Mouse (Mus musculus) stomach, embryonic 14.5 days (tissue): ENCODE results near the gene Idnk. TPM values are rescaled to one million over a fixed set of nuclear protein-coding genes. Genes with fewer than 3 reads are reported as not detected.

Source experiments
- ATAC-seq: fragments of 200-750 bp; cut with Nextera tagmentation; 2 replicates; pipeline ENCODE4 v1.8.0; 2017; ENCODE audit warnings: low read depth, moderate TSS enrichment; ENCODE audit not compliant: insufficient number of reproducible peaks, insufficient read depth, low FRiP score
- H3K27ac ChIP-seq: fragments of 300-500 bp; sonication (generic); 2 replicates; pipeline ENCODE4 v1.5.1; 2014; ENCODE audit warnings: mild to moderate bottlenecking, low read length, moderate library complexity, mixed read lengths
- H3K27me3 ChIP-seq: fragments of 300-500 bp; sonication (generic); 2 replicates; pipeline ENCODE4 v1.6.1; 2014; ENCODE audit warnings: low read length, control low read depth, mixed read lengths; ENCODE audit not compliant: control insufficient read depth, insufficient read depth
- H3K36me3 ChIP-seq: fragments of 300-500 bp; sonication (generic); 2 replicates; pipeline ENCODE4 v1.6.1; 2014; ENCODE audit warnings: mild to moderate bottlenecking, control low read depth, low read length, moderate library complexity, mixed read lengths; ENCODE audit not compliant: control insufficient read depth, insufficient read depth
- H3K4me1 ChIP-seq: fragments of 300-500 bp; sonication (generic); 2 replicates; pipeline ENCODE4 v1.6.1; 2014; ENCODE audit warnings: low read length, control low read depth, mixed read lengths; ENCODE audit not compliant: control insufficient read depth, insufficient read depth
- H3K4me2 ChIP-seq: fragments of 300-500 bp; sonication (generic); replicated peaks from 2 replicates; pipeline ENCODE4 v1.6.1; 2014; ENCODE audit warnings: low read depth, low read length, control low read depth
- H3K4me3 ChIP-seq: fragments of 300-500 bp; sonication (generic); 2 replicates; pipeline ENCODE4 v1.5.1; 2014; ENCODE audit warnings: low read depth, low read length, control low read depth
- H3K9ac ChIP-seq: fragments of 300-500 bp; sonication (generic); replicated peaks from 2 replicates; pipeline ENCODE4 v1.6.1; 2014; ENCODE audit warnings: low read depth, mild to moderate bottlenecking, control low read depth, low read length, moderate library complexity, mixed read lengths
- H3K9me3 ChIP-seq: fragments of 300-500 bp; sonication (generic); 2 replicates; pipeline ENCODE4 v1.6.1; 2016; ENCODE audit warnings: low read depth, low read length, control low read depth; ENCODE audit not compliant: control insufficient read depth
- WGBS: fragments of 180-500 bp; shearing (Covaris S2); extraction: QIAGEN DNeasy Blood & Tissue Kit; methylation state at CpG from one replicate; pipeline ENCODE4 v1.1.7; 2014; 5-methylcytosine and 5-hydroxymethylcytosine counted together
- polyA plus RNA-seq: library from polyadenylated mRNA; unstranded; fragments of >200 nt; fragmentation: Nextera tagmentation; extraction: Ambion mirVana; gene quantifications from 2 replicates; pipeline ENCODE4 v1.2.1, GENCODE M21; 2014

Gene Idnk
- polyA plus RNA-seq, 1 experiment from 2014 or later, result 38.9 TPM

DNA sequence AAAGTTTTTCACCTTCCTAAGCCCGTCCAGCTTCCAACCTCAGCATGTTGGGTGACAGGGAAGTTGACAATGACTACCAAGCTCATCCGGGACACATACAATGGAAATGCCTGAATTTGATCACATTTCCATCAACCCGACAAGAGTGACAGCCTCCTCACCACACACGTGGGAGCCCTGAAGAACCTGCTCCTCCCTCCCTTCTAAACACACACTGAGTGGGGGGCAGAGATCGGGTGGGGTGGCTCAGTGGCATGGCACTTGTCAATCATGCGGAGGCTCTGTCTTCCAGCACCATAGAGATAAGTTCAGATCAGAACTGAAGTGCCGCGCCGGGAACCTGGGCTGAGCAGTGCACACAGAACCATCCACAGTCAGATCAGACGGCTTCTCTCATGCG lies 7.0 kb upstream of the Idnk start:
- 79% methylated on average over 11 of the region's 11 CpGs for WGBS
- Histone ChIP-seq H3K27me3 (no peaks in the 10 kb centered on the region), H3K9ac (no peak overlapping the region), H3K36me3 (no peaks in the 10 kb centered on the region), H3K9me3 (no peaks in the 10 kb centered on the region), H3K27ac (no peak overlapping the region), H3K4me1 (no peaks in the 10 kb centered on the region), H3K4me2 (no peak overlapping the region), H3K4me3 (no peak overlapping the region)
- no peak for ATAC-seq

DNA sequence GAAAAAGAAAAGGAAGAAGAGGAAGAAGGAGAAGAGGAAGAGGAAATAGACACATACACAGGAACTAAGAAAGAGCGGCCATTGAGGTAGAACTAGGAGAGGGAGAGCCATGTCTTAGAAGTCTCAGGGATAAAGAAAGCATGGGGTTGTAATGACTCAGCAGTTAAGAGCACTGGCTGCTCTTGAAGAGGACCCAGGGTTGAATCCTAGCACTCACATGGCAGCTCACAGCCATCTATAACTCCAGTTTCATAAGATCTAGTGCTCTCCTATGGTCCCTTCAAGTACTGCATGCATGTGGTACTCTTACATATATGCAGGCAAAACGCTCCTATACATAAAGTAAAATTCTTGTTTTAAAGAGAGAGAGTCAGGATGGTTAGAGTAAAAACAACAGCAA lies 1.4 kb upstream of the Idnk start:
- Histone ChIP-seq H3K9me3 (0 out of 2 replicates have a peak, but pooled peaks cover 3% of the 10 kb centered on the region), H3K9ac (no peak overlapping the region), H3K36me3 (0 out of 2 replicates have a peak, but pooled peaks cover 8% of the 10 kb centered on the region), H3K4me2 (no peak overlapping the region), H3K4me1 (peaks cover 5% of the 10 kb centered on the region; the same call in 1 of the 2 replicates), H3K4me3 (no peak overlapping the region), H3K27ac (no peak overlapping the region), H3K27me3 (no peaks in the 10 kb centered on the region)
- no peak for ATAC-seq
- WGBS, result 83% methylated on average over 2 of the region's 2 CpGs

DNA sequence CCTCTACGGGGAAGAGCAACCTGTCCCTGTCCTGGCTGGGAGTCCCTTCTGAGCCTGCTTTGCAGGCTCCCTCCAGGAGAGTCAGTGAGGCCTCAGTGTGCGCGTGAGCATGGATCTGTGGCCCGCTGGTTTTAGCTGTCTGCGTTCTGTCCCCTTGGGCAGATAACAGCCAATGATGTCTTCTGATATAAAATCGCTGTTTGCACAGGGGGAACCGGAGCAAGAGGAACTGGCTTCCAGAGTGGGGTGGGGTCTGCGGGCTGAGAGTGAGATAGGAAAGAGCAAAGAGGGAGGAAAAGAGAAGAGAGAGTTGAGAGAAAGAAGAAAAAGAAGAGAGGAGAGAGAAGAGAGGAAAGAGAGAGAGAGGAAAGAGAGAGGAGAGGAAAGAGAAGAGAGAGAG lies 413 bp upstream of the Idnk start:
- 21% methylated on average over 8 of the region's 8 CpGs for WGBS
- no peak for ATAC-seq

DNA sequence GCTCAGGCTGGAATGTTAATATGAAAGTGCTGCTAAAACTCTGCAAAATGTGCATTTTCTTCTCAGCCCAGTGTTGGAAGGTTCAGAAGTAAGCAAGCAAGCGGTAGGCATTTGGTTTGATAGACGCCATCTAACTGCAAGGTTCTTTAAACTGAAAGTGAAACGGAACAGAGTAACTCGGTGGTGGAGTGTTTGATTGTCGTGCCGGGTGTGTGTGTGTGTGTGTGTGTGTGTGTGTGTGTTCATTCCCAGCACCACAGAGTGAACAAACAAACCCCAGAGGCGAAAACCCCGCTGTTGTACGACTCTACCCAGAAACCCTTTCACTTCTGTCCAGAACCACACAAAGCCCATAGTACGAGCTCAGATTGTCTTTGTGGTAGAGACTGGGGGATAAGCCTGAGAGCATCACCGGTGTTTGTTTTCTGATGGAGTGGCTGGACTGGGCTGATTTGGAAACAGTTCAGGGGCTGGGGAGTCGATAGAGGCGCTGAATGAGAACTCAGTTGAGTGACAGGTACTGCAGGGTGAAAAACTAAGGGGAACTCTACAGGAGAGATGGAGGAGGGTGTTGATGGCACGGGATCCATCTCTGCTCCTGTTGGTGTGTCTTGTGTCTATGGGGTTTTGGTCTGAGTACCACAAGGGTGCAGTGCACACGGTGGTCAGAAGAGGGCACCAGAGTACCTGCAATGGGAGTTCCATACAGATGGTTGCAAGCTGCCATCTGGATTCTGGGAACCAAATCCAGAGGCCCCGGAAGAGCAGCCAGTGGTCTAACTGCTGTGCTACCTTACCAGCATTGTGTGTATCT lies 857 bp downstream of the Idnk start:
- ATAC-seq, result peak; percentile 30
- H3K4me2 ChIP-seq, result peak overlapping the region; percentile 78
- H3K9ac ChIP-seq, result peak overlapping the region; percentile 52
- peak overlapping the region; percentile 62 for H3K4me3 ChIP-seq
- H3K4me1 ChIP-seq, result peaks cover 5% of the 10 kb centered on the region; the same call in 1 of the 2 replicates
- no peaks in the 10 kb centered on the region for H3K27me3 ChIP-seq
- peak overlapping the region; percentile 39; the same call in 1 of the 2 replicates for H3K27ac ChIP-seq
- WGBS, result 9% methylated on average over 16 of the region's 16 CpGs
- H3K9me3 ChIP-seq, result 0 out of 2 replicates have a peak, but pooled peaks cover 3% of the 10 kb centered on the region
- 0 out of 2 replicates have a peak, but pooled peaks cover 8% of the 10 kb centered on the region for H3K36me3 ChIP-seq

More for the DNA sequence above, 413 bp upstream of the Idnk start:
- Histone ChIP-seq H3K4me3 (peak overlapping the region; percentile 62), H3K4me1 (peaks cover 5% of the 10 kb centered on the region; the same call in 1 of the 2 replicates), H3K9me3 (0 out of 2 replicates have a peak, but pooled peaks cover 3% of the 10 kb centered on the region), H3K27me3 (no peaks in the 10 kb centered on the region), H3K27ac (no peak overlapping the region), H3K9ac (peak overlapping the region; percentile 52), H3K4me2 (peak overlapping the region; percentile 78), H3K36me3 (0 out of 2 replicates have a peak, but pooled peaks cover 8% of the 10 kb centered on the region)

DNA sequence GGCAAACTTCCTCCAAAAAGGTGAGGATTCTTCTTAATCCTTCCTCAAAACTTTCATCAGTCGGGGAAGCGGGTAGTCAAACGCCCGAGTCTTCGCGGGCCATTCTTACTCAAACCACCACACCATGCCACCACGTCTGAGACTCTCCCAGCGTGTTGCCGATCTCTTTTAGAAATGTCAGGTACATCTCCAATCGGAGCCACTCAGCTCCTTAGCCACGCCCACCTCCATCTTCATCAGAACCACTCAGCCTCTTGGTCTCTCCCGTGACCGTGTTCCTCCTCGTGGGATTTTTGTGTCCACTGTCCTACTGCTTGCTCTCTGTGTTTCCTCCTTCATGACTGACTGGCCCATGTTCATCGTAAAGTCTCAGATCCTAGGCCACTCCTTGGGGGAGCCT lies 3.3 kb downstream of the Idnk start:
- 0 out of 2 replicates have a peak, but pooled peaks cover 3% of the 10 kb centered on the region for H3K9me3 ChIP-seq
- WGBS, result 97% methylated on average over 15 of the region's 15 CpGs
- peaks cover 5% of the 10 kb centered on the region; the same call in 1 of the 2 replicates for H3K4me1 ChIP-seq
- no peak overlapping the region for H3K4me2 ChIP-seq
- no peak overlapping the region for H3K9ac ChIP-seq
- ATAC-seq, result no peak
- 0 out of 2 replicates have a peak, but pooled peaks cover 11% of the 10 kb centered on the region for H3K36me3 ChIP-seq
- H3K4me3 ChIP-seq, result no peak overlapping the region
- no peak overlapping the region for H3K27ac ChIP-seq
- H3K27me3 ChIP-seq, result no peaks in the 10 kb centered on the region

DNA sequence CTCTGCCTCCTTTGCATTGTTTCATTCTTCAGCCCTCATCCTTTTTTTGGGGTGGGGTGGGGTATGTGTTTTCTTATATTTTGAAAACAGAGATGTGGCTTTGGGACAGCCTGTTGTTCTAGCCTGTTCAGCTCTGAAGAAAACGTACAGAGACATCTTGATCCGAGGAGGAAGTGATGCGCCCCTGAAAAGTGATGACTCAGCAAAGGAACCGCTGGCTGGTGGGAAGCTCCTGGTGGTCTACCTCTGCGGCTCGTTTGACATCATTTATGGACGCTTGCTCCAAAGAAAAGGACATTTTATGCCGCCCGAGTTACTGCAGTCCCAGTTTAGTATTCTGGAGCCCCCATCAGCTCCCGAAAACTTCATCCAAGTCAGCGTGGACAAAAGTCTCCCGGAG lies 5.9 kb downstream of the Idnk start:
- Histone ChIP-seq H3K9me3 (0 out of 2 replicates have a peak, but pooled peaks cover 3% of the 10 kb centered on the region), H3K9ac (no peak overlapping the region), H3K4me3 (no peak overlapping the region), H3K4me2 (no peak overlapping the region), H3K27ac (no peak overlapping the region), H3K4me1 (no peaks in the 10 kb centered on the region), H3K27me3 (no peaks in the 10 kb centered on the region), H3K36me3 (0 out of 2 replicates have a peak, but pooled peaks cover 11% of the 10 kb centered on the region)
- ATAC-seq, result no peak
- 94% methylated on average over 12 of the region's 12 CpGs for WGBS

DNA sequence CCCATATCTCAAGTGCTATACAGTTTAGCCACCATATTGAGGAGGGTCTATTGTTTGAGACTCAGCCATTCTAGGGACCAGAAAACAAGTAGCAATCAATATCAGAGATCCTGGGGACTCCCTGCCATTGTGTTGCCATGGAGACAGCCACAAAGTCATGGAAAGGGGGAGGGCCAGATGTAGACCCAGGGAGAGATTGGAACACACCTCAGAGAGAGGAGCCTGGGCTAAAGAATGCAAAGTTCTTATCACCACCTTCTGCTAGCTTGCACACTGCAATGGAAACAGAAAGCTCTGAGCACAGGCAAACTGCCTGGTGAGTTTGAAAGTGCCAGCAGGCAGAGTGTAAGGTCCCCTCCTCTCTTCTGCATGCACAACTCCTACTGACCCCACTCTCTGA lies 10.7 kb downstream of the Idnk start:
- Histone ChIP-seq H3K36me3 (peaks cover 4% of the 10 kb centered on the region; the same call in 1 of the 2 replicates), H3K27me3 (no peaks in the 10 kb centered on the region), H3K4me2 (no peak overlapping the region), H3K9me3 (no peaks in the 10 kb centered on the region), H3K4me1 (no peaks in the 10 kb centered on the region), H3K4me3 (no peak overlapping the region), H3K27ac (no peak overlapping the region), H3K9ac (no peak overlapping the region)
- ATAC-seq, result no peak

DNA sequence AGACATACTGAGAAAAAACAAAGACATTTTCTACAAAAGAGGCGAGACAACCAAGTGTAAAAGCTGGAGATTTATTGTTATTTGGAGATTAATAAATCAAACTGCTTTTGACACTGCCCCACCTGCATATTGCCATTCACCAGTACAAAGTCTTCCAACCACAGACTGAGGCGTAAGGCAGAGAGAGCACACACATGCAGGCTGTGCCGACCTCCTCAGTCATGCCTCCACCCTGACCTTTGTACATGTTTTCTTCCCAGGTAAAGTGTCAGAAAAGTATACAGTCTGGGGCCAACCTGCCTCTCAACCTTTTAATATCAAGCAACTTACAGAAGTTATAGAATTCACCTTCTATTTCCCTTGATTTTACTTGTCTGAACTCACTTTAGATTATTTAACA lies 18.7 kb downstream of the Idnk start:
- H3K4me2 ChIP-seq, result no peak overlapping the region
- ATAC-seq, result no peak
- H3K9me3 ChIP-seq, result no peaks in the 10 kb centered on the region
- no peaks in the 10 kb centered on the region for H3K27me3 ChIP-seq
- 71% methylated on average over 3 of the region's 3 CpGs for WGBS
- H3K36me3 ChIP-seq, result peaks cover 30% of the 10 kb centered on the region
- no peak overlapping the region for H3K27ac ChIP-seq
- no peaks in the 10 kb centered on the region for H3K4me1 ChIP-seq
- no peak overlapping the region for H3K9ac ChIP-seq
- no peak overlapping the region for H3K4me3 ChIP-seq
